Mouse (Mus musculus) ES-Bruce4 (cell line): Measurements from ENCODE around the gene Mettl7a2. TPM values are rescaled to one million over a fixed set of nuclear protein-coding genes. Genes with fewer than 3 reads are reported as not detected.
"Not testable (repeated sequence)": the region's sequence is repeated elsewhere in the genome, so short reads cannot be mapped to it uniquely, and the experiment has no call there.

ENCODE experiments used
- H3K27ac ChIP-seq: 2 replicates; pipeline ENCODE4 v1.5.1; 2012; ENCODE audit warnings: low read length, inconsistent platforms; ENCODE audit not compliant: insufficient read depth
- H3K27me3 ChIP-seq: 2 replicates; pipeline ENCODE4 v1.6.1; 2012; ENCODE audit warnings: mild to moderate bottlenecking, low read length, inconsistent platforms; ENCODE audit not compliant: control insufficient read depth, poor library complexity, insufficient read depth, severe bottlenecking
- H3K36me3 ChIP-seq: 2 replicates; pipeline ENCODE4 v1.6.1; 2012; ENCODE audit warnings: inconsistent platforms, mild to moderate bottlenecking, low read length, moderate library complexity; ENCODE audit not compliant: control insufficient read depth, poor library complexity, insufficient read depth, severe bottlenecking
- H3K4me1 ChIP-seq: one replicate; pipeline ENCODE4 v1.8.1; 2011; ENCODE audit warnings: low read length; ENCODE audit not compliant: control insufficient read depth, insufficient read depth
- H3K4me3 ChIP-seq: 2 replicates; pipeline ENCODE4 v1.5.1; 2011; ENCODE audit warnings: low read depth, mild to moderate bottlenecking, low read length
- H3K9ac ChIP-seq: 2 replicates; pipeline ENCODE4 v1.6.1; 2012; ENCODE audit warnings: low read depth, mild to moderate bottlenecking, inconsistent platforms; ENCODE audit not compliant: poor library complexity, severe bottlenecking
- H3K9me3 ChIP-seq: replicated peaks from 2 replicates; pipeline ENCODE4 v1.6.1; 2012; ENCODE audit warnings: mild to moderate bottlenecking, low read length, inconsistent platforms; ENCODE audit not compliant: control insufficient read depth, poor library complexity, insufficient read depth, severe bottlenecking
- CTCF ChIP-seq: IDR thresholded peaks from one replicate; pipeline ENCODE4 v1.8.1; 2011; ENCODE audit warnings: low read depth, low read length
- EP300 ChIP-seq: IDR thresholded peaks from 2 replicates; pipeline ENCODE4 v1.6.1; 2011; ENCODE audit warnings: low read depth, low read length; ENCODE audit not compliant: insufficient read depth
- POLR2A ChIP-seq: IDR thresholded peaks from one replicate; pipeline ENCODE4 v1.8.1; 2011; ENCODE audit warnings: low read length; ENCODE audit not compliant: insufficient read depth
- polyA plus RNA-seq: library from polyadenylated mRNA; stranded (reverse); fragments of >200 nt; gene quantifications from 2 replicates; pipeline ENCODE4 v1.2.4, GENCODE M21; 2011; ENCODE audit warnings: low read depth; ENCODE audit not compliant: missing spikeins, insufficient read depth, insufficient read length

The Mettl7a2 gene
- polyA plus RNA-seq: not detected in 2 replicates

- 0 out of 2 replicates have a peak within 1 kb of the TSS, but pooled peaks have one; percentile 23 for H3K4me3 ChIP-seq
- H3K9me3 ChIP-seq: no peaks in the 10 kb centered on the region
Measured at GRCm38 (mm10) chr15:100352711-100353250, at the start of gene Mettl7a2, which contains the start of gene Methig1. Gene Mettl7a2, plus strand, starts transcription at chr15:100353200. Gene Methig1, plus strand, starts transcription at chr15:100353149.

GRCm38 (mm10) chr15:100303428-100304018, 49.5 kb upstream of the Mettl7a2 start:
- Histone ChIP-seq H3K9ac (peak overlapping the region; percentile 56; the same call in 1 of the 2 replicates), H3K9me3 (no peaks in the 10 kb centered on the region), H3K27me3 (no peaks in the 10 kb centered on the region), H3K4me3 (no peak overlapping the region), H3K27ac (peak overlapping the region; percentile 84), H3K4me1 (peaks cover 2% of the 10 kb centered on the region), H3K36me3 (no peaks in the 10 kb centered on the region)
- no peak for TF ChIP-seq EP300
- TF ChIP-seq POLR2A: no peak
- no peak for TF ChIP-seq CTCF

More at GRCm38 (mm10) chr15:100352711-100353250, at the start of gene Mettl7a2, which contains the start of gene Methig1:
- H3K9ac ChIP-seq: no peak within 1 kb of the TSS
- no peaks in the 10 kb centered on the region for H3K4me1 ChIP-seq
- H3K36me3 ChIP-seq: no peaks in the 10 kb centered on the region
- TF ChIP-seq EP300 (no peak), CTCF (no peak), POLR2A (no peak)
- no peaks in the 10 kb centered on the region for H3K27me3 ChIP-seq
- no peak within 1 kb of the TSS for H3K27ac ChIP-seq

GRCm38 (mm10) chr15:100304019-100304991, 48.7 kb upstream of the Mettl7a2 start, which contains the start of gene Mettl7a1:
Gene Mettl7a1, plus strand, starts transcription at chr15:100304140.
- peaks cover 2% of the 10 kb centered on the region for H3K4me1 ChIP-seq
- H3K4me3 ChIP-seq: peak within 1 kb of the TSS; percentile 95
- no peaks in the 10 kb centered on the region for H3K36me3 ChIP-seq
- no peaks in the 10 kb centered on the region for H3K27me3 ChIP-seq
- H3K9me3 ChIP-seq: no peaks in the 10 kb centered on the region
- no peak for TF ChIP-seq CTCF
- TF ChIP-seq EP300: 0 out of 2 replicates have a peak, but pooled peaks have one; percentile 26
- peak; percentile 46 for TF ChIP-seq POLR2A
- peak within 1 kb of the TSS; percentile 84 for H3K27ac ChIP-seq
- peak within 1 kb of the TSS; percentile 56 for H3K9ac ChIP-seq

DNA sequence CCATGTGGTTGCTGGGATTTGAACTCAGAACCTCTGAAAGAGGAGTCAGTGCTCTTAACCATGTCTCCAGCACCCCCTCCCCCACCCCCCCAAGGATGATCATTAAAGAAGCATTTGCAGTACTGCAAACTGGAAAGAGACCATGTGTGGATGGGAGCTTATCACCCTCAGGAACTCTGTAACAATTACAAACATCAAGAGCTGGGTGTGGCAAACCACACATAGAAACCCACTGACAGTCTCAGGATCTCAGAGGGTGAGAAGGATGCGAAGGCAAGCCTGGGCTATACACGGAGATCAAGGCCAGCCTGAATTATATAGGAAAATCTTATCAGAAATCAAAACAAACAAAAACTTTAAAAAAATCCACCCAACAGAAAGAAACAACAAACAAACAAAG, 46.8 kb upstream of the Mettl7a2 start:
- Histone ChIP-seq H3K4me1 (no peaks in the 10 kb centered on the region), H3K9me3 (no peaks in the 10 kb centered on the region), H3K27me3 (no peaks in the 10 kb centered on the region), H3K36me3 (no peaks in the 10 kb centered on the region), H3K9ac (no peak overlapping the region), H3K27ac (no peak overlapping the region), H3K4me3 (no peak overlapping the region)
- TF ChIP-seq POLR2A: no peak
- TF ChIP-seq EP300: no peak
- no peak for TF ChIP-seq CTCF

- not testable (repeated sequence) for H3K27ac ChIP-seq, H3K9me3 ChIP-seq, H3K27me3 ChIP-seq, H3K4me3 ChIP-seq, H3K36me3 ChIP-seq, H3K9ac ChIP-seq, H3K4me1 ChIP-seq
- peak; percentile 26 for TF ChIP-seq CTCF
Measured at GRCm38 (mm10) chr15:100307438-100308096, 45.4 kb upstream of the Mettl7a2 start.
